Mouse (Mus musculus) C2C12 (cell line): ENCODE results near the gene Bco1.

Experiments
- CEBPB ChIP-seq: IDR thresholded peaks from one replicate; pipeline ENCODE4 v1.6.1; 2011; ENCODE audit warnings: low read depth, mild to moderate bottlenecking, control low read depth, moderate library complexity
- CTCF ChIP-seq: IDR thresholded peaks from one replicate; pipeline ENCODE4 v1.5.1; 2011; ENCODE audit not compliant: control insufficient read depth, insufficient read depth, insufficient read length
- MAX ChIP-seq: IDR thresholded peaks from one replicate; pipeline ENCODE4 v1.6.1; 2011; ENCODE audit warnings: mild to moderate bottlenecking, control low read depth
- MYOD1 ChIP-seq: IDR thresholded peaks from one replicate; pipeline ENCODE4 v1.6.1; 2011; ENCODE audit warnings: low read depth; ENCODE audit not compliant: control insufficient read depth, insufficient read length
- MYOG ChIP-seq: IDR thresholded peaks from one replicate; pipeline ENCODE4 v1.6.1; 2011; ENCODE audit not compliant: control insufficient read depth, insufficient read length; ENCODE audit errors: extremely low read depth
- USF1 ChIP-seq: IDR thresholded peaks from one replicate; pipeline ENCODE4 v1.6.1; 2011; ENCODE audit warnings: low read depth, mild to moderate bottlenecking, control low read depth, moderate library complexity

GRCm38 (mm10) chr8:117066955-117067354, 28.7 kb upstream of the Bco1 start:
- TF ChIP-seq CTCF, result no peak
- no peak for TF ChIP-seq MAX
- TF ChIP-seq MYOD1, result no peak
- no peak for TF ChIP-seq USF1
- no peak for TF ChIP-seq MYOG
- no peak for TF ChIP-seq CEBPB
